Mouse (Mus musculus): ENCODE results near the gene C130026I21Rik. TPM values are rescaled to one million over a fixed set of nuclear protein-coding genes. Genes with fewer than 3 reads are reported as not detected.
"Not testable (repeated sequence)": the region's sequence is repeated elsewhere in the genome, so short reads cannot be mapped to it uniquely, and the experiment has no call there.

Gene C130026I21Rik
- polyA plus RNA-seq, 1 experiment: 2.4 TPM

DNA sequence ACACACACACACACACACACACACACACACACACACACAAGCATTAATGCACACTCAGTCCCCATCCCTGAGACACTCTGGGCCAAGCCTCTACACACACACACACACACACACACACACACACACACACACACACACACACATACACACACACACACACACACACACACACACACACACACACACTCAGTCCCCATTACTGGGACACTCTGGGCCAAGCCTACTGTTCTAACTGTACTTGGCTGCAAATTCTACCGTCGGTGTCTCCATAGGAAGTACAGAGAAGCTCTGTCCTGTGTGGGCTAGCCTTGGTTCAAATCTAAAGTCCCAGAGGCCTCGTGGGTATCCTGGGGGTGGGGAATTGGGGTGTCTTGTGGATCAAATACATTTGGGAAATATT, 159.5 kb downstream of the C130026I21Rik start:
- H3K27ac ChIP-seq (ENCODE audit: insufficient read depth, low read length); H3K9ac ChIP-seq (ENCODE audit: low read depth, poor library complexity, severe bottlenecking); H3K4me3 ChIP-seq (ENCODE audit: low read depth, low read length); H3K36me3 ChIP-seq (ENCODE audit: control insufficient read depth, insufficient read depth, low read length, poor library complexity, severe bottlenecking); H3K9me3 ChIP-seq (replicated peaks; ENCODE audit: control insufficient read depth, insufficient read depth, low read length, poor library complexity, severe bottlenecking); H3K4me1 ChIP-seq (ENCODE audit: control insufficient read depth, insufficient read depth, low read length); H3K27me3 ChIP-seq (ENCODE audit: control insufficient read depth, insufficient read depth, low read length, poor library complexity, severe bottlenecking): not testable (repeated sequence)

DNA sequence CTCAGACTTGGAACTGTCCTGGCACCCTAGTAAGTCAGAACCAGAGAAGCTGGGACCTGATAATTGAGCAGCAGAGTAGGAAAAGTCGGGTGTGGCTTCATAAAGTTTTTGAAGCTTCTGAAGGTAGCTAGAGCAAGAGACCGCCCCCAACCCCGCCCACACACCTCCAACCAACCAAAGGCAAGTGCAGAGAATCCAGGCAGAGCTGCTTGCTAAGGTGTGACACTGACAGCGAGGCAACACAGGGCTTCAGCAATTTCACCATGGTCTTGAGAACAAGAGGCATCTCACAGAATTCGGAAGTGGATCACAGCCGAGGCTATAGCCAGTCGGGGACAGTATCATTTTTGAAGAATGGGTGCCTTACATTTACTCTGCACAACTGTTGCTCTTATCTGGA, 160.6 kb downstream of the C130026I21Rik start, which contains the start of gene A530032D15Rik:
A530032D15Rik (minus strand) TSS at position 101 of the 400 bp plus-strand sequence.
- not testable (repeated sequence) for H3K36me3 ChIP-seq (ENCODE audit: control insufficient read depth, insufficient read depth, low read length, poor library complexity, severe bottlenecking); H3K27me3 ChIP-seq (ENCODE audit: control insufficient read depth, insufficient read depth, low read length, poor library complexity, severe bottlenecking); H3K9ac ChIP-seq (ENCODE audit: low read depth, poor library complexity, severe bottlenecking); H3K4me1 ChIP-seq (ENCODE audit: control insufficient read depth, insufficient read depth, low read length); H3K4me3 ChIP-seq (ENCODE audit: low read depth, low read length); H3K27ac ChIP-seq (ENCODE audit: insufficient read depth, low read length); H3K9me3 ChIP-seq (replicated peaks; ENCODE audit: control insufficient read depth, insufficient read depth, low read length, poor library complexity, severe bottlenecking)

DNA sequence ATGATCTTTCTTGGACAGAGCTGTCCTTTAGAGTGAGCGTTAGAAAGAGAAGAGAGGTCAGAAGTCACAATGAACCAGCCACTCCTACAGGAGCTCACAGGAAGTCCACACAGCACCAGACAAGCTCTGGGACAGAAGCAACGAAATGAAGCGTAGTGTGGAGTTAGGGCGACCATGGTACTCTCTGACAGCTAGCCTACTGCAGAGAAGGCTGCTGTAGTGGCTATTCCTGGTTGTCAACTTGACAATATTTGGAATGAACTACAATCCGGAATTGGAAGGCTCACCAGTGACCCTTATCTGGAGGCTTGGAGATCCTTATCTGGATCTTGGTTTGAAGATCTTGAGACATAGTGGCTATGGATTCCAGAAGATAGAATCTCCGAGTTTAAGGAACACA, 164.4 kb downstream of the C130026I21Rik start:
- not testable (repeated sequence) for H3K27me3 ChIP-seq (ENCODE audit: control insufficient read depth, insufficient read depth, low read length, poor library complexity, severe bottlenecking); H3K4me3 ChIP-seq (ENCODE audit: low read depth, low read length); H3K9me3 ChIP-seq (replicated peaks; ENCODE audit: control insufficient read depth, insufficient read depth, low read length, poor library complexity, severe bottlenecking); H3K9ac ChIP-seq (ENCODE audit: low read depth, poor library complexity, severe bottlenecking); H3K4me1 ChIP-seq (ENCODE audit: control insufficient read depth, insufficient read depth, low read length); H3K36me3 ChIP-seq (ENCODE audit: control insufficient read depth, insufficient read depth, low read length, poor library complexity, severe bottlenecking); H3K27ac ChIP-seq (ENCODE audit: insufficient read depth, low read length)

DNA sequence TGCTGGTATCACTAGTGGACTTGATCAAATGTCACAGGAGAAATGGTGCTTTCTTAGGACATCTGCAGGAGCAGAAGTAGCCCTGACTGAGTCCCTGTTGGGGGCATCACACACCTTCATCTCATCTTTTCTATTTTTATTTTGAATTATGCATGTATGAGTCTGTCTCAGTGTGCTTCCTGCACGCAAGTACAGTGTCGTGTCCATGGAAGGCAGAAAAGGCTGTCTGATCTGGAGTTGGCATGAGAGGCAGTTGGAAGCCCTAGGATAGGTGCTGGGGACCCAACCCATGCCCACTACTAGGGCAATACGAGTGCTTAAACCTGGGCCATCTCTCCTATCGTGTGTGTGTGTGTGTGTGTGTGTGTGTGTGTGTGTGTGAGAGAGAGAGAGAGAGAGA, 165.0 kb downstream of the C130026I21Rik start:
- H3K9ac ChIP-seq (ENCODE audit: low read depth, poor library complexity, severe bottlenecking); H3K27me3 ChIP-seq (ENCODE audit: control insufficient read depth, insufficient read depth, low read length, poor library complexity, severe bottlenecking); H3K4me3 ChIP-seq (ENCODE audit: low read depth, low read length); H3K36me3 ChIP-seq (ENCODE audit: control insufficient read depth, insufficient read depth, low read length, poor library complexity, severe bottlenecking); H3K9me3 ChIP-seq (replicated peaks; ENCODE audit: control insufficient read depth, insufficient read depth, low read length, poor library complexity, severe bottlenecking); H3K27ac ChIP-seq (ENCODE audit: insufficient read depth, low read length); H3K4me1 ChIP-seq (ENCODE audit: control insufficient read depth, insufficient read depth, low read length): not testable (repeated sequence)

DNA sequence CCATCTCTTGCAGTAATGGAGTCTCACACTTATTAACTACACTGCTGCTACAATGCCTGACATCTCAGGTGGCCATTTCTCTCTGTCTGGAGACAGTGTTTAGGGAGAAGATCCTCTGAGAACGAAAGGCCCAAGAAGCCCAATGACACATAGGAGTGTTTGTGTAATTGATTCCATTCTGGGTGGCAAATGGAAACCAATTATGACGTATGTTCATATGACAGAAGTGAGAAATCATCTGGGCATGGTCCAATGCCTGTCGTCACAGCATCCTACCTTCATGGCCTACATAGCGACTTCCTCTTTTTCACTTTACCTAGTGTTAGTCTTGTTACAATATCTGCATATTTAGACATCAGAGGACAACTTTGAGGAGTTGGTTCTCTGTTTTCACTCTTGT, 168.6 kb downstream of the C130026I21Rik start:
- not testable (repeated sequence) for H3K27ac ChIP-seq (ENCODE audit: insufficient read depth, low read length); H3K9ac ChIP-seq (ENCODE audit: low read depth, poor library complexity, severe bottlenecking); H3K4me1 ChIP-seq (ENCODE audit: control insufficient read depth, insufficient read depth, low read length); H3K9me3 ChIP-seq (replicated peaks; ENCODE audit: control insufficient read depth, insufficient read depth, low read length, poor library complexity, severe bottlenecking); H3K36me3 ChIP-seq (ENCODE audit: control insufficient read depth, insufficient read depth, low read length, poor library complexity, severe bottlenecking); H3K27me3 ChIP-seq (ENCODE audit: control insufficient read depth, insufficient read depth, low read length, poor library complexity, severe bottlenecking); H3K4me3 ChIP-seq (ENCODE audit: low read depth, low read length)

DNA sequence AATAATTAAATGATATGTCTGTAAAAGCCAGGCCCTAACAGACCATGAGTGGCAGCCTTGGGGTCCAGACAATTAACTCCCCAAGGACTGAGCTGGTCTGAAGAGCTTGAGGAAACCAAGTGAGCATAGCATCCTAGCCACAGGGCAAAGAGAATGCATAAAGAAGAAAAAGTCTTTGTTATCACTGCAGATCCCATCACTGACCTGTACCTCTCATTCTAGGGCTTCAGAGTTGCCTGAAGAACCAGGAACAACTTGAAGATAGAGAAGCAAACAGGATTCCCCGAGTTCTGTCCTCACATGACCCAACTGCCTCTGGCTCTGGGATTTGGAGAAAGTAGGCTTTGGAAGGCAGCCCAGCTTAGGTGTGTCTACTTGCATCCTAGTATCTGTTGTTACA, 170.5 kb downstream of the C130026I21Rik start, which contains the start of gene Gm10553:
Gm10553 (plus strand) TSS at position 301 of the 400 bp plus-strand sequence.
- H3K9ac ChIP-seq (ENCODE audit: low read depth, poor library complexity, severe bottlenecking); H3K9me3 ChIP-seq (replicated peaks; ENCODE audit: control insufficient read depth, insufficient read depth, low read length, poor library complexity, severe bottlenecking); H3K36me3 ChIP-seq (ENCODE audit: control insufficient read depth, insufficient read depth, low read length, poor library complexity, severe bottlenecking); H3K27ac ChIP-seq (ENCODE audit: insufficient read depth, low read length); H3K4me3 ChIP-seq (ENCODE audit: low read depth, low read length); H3K27me3 ChIP-seq (ENCODE audit: control insufficient read depth, insufficient read depth, low read length, poor library complexity, severe bottlenecking); H3K4me1 ChIP-seq (ENCODE audit: control insufficient read depth, insufficient read depth, low read length): not testable (repeated sequence)

DNA sequence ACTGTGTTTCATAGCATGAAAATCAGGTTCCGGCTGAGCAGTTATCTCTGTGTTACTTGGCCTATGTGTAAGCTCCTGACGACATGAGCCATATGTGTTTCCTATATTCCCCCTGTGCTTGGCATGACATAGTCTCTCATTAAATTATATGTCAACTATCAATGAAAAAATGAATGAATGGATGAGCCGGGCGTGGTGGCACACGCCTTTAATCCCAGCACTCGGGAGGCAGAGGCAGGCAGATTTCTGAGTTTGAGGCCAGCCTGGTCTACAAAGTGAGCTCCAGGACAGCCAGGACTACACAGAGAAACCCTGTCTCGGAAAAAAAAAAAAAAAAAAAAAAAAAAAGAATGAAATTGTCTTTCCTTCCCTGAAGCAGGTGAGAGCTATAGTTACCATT, 171.3 kb downstream of the C130026I21Rik start:
- H3K27ac ChIP-seq (ENCODE audit: insufficient read depth, low read length); H3K27me3 ChIP-seq (ENCODE audit: control insufficient read depth, insufficient read depth, low read length, poor library complexity, severe bottlenecking); H3K9ac ChIP-seq (ENCODE audit: low read depth, poor library complexity, severe bottlenecking); H3K4me3 ChIP-seq (ENCODE audit: low read depth, low read length); H3K36me3 ChIP-seq (ENCODE audit: control insufficient read depth, insufficient read depth, low read length, poor library complexity, severe bottlenecking); H3K9me3 ChIP-seq (replicated peaks; ENCODE audit: control insufficient read depth, insufficient read depth, low read length, poor library complexity, severe bottlenecking); H3K4me1 ChIP-seq (ENCODE audit: control insufficient read depth, insufficient read depth, low read length): not testable (repeated sequence)

DNA sequence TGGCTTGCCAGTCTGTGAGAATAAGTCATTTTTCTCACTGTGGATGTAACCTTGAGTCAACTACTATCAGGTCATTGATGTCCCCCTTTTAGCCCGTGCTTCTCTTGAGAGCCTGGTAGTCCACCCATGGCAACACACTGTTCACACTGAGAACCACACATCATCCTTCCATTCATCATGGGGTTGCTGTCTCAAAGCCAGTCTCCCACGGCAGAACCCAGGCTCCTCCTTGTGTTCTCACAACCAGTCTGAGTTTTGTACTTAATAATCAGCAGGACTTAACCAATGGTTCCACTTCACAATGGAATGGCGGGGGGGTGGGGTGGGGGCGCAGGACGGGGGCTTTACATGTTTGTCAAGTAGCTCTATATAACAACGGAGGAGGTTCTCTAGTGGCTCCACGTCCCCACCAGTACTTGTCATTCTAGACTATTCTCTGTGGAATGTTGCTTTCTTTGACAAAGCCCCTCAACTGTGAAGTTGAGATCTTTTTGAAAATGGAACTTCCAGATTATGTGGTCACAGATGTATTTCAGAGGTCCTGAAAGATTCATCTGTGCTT, 177.3 kb downstream of the C130026I21Rik start:
- not testable (repeated sequence) for H3K36me3 ChIP-seq (ENCODE audit: control insufficient read depth, insufficient read depth, low read length, poor library complexity, severe bottlenecking); H3K27me3 ChIP-seq (ENCODE audit: control insufficient read depth, insufficient read depth, low read length, poor library complexity, severe bottlenecking); H3K4me1 ChIP-seq (ENCODE audit: control insufficient read depth, insufficient read depth, low read length); H3K4me3 ChIP-seq (ENCODE audit: low read depth, low read length); H3K9me3 ChIP-seq (replicated peaks; ENCODE audit: control insufficient read depth, insufficient read depth, low read length, poor library complexity, severe bottlenecking); H3K9ac ChIP-seq (ENCODE audit: low read depth, poor library complexity, severe bottlenecking); H3K27ac ChIP-seq (ENCODE audit: insufficient read depth, low read length)

DNA sequence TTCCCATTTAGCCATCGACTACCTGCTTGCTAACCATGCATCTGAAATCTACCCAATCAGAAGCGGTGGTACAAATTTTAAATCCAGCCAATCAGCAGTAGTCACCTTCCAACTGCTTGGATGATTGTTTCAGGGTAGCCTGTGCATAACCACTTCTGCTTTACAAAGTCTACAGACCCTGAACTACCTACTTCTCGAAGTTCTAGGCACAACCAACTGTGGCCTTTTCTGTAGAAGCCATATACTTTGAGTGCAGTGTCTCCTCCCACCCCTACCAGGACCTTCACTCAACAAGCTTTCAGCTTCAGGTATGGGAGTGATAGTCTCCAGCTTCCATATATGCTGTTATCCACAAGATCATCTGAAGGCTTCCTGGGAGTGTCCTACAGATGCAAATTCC, 178.2 kb downstream of the C130026I21Rik start:
- not testable (repeated sequence) for H3K36me3 ChIP-seq (ENCODE audit: control insufficient read depth, insufficient read depth, low read length, poor library complexity, severe bottlenecking); H3K27ac ChIP-seq (ENCODE audit: insufficient read depth, low read length); H3K27me3 ChIP-seq (ENCODE audit: control insufficient read depth, insufficient read depth, low read length, poor library complexity, severe bottlenecking); H3K4me1 ChIP-seq (ENCODE audit: control insufficient read depth, insufficient read depth, low read length); H3K9ac ChIP-seq (ENCODE audit: low read depth, poor library complexity, severe bottlenecking); H3K4me3 ChIP-seq (ENCODE audit: low read depth, low read length); H3K9me3 ChIP-seq (replicated peaks; ENCODE audit: control insufficient read depth, insufficient read depth, low read length, poor library complexity, severe bottlenecking)

DNA sequence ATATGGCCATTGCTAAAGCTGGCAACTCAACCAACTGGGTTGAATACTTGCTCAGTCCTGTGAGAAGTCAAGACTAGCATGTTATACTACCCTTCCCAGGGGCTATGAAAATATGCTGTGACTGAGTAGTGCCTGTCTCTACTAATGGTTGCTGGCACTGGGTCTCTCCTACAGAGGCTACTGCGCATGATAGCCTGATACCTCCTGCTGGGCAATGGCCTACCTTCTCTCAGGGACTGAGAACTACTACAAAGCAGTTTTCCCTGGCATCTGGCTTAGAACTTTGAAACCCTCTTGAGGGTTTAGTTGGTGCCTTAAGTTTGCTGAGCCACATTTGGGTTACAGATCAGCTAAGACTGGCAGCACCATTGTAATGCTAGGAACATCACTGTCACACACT, 184.2 kb downstream of the C130026I21Rik start:
- not testable (repeated sequence) for H3K4me3 ChIP-seq (ENCODE audit: low read depth, low read length); H3K27me3 ChIP-seq (ENCODE audit: control insufficient read depth, insufficient read depth, low read length, poor library complexity, severe bottlenecking); H3K4me1 ChIP-seq (ENCODE audit: control insufficient read depth, insufficient read depth, low read length); H3K27ac ChIP-seq (ENCODE audit: insufficient read depth, low read length); H3K36me3 ChIP-seq (ENCODE audit: control insufficient read depth, insufficient read depth, low read length, poor library complexity, severe bottlenecking); H3K9me3 ChIP-seq (replicated peaks; ENCODE audit: control insufficient read depth, insufficient read depth, low read length, poor library complexity, severe bottlenecking); H3K9ac ChIP-seq (ENCODE audit: low read depth, poor library complexity, severe bottlenecking)
